Mouse (Mus musculus) megakaryocyte-erythroid progenitor cell, adult 5-6 weeks (primary cell): ENCODE results near the gene Copa. TPM values are rescaled to one million over a fixed set of nuclear protein-coding genes. Genes with fewer than 3 reads are reported as not detected.

ENCODE experiments used
- ATAC-seq: replicated peaks from 2 replicates; pipeline ENCODE4 v1.8.0; 2016; ENCODE audit warnings: mild to moderate bottlenecking, inconsistent platforms; ENCODE audit not compliant: severe bottlenecking, poor library complexity, low FRiP score, low TSS enrichment
- total RNA-seq, 2 experiments: library from RNA; stranded (forward) in 1 of 2; stranded (reverse) in 1 of 2; fragments of 200-1000, 215-1000 nt in 1 of 2; fragments of >200 nt in 1 of 2; fragmentation: Nextera tagmentation in 1 of 2; gene quantifications; 2 replicates each; pipeline ENCODE4 v1.2.3; 2014 to 2017

Copa gene
- total RNA-seq, 2 experiments from 2014 or later: 107 to 114 TPM

GRCm38 (mm10) chr1:172132319-172132718, 50.0 kb downstream of the Copa start:
- no peak for ATAC-seq

DNA sequence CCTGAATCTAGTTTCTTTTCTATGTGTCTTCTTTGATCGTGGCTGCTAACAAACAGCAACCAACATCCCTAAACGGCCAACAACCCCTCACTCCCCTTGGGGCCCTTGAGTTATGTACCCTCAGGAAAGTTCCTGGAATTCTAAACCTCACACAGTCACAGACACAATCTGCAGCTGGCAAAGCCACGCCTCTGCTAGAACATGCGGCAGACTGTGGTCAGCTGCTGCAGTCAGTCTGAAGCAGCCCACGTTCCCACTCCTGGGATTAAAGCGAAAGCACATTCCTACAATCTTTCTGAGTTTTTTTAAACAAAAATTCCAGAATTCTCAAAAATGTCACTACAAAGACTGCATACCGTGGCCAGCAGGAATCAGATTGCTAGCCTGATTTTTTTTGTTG, 51.2 kb downstream of the Copa start:
- ATAC-seq: no peak

GRCm38 (mm10) chr1:172134072-172134471, 51.7 kb downstream of the Copa start:
- ATAC-seq: no peak

- ATAC-seq: no peak
Measured at GRCm38 (mm10) chr1:172140160-172140559, 57.8 kb downstream of the Copa start.

DNA sequence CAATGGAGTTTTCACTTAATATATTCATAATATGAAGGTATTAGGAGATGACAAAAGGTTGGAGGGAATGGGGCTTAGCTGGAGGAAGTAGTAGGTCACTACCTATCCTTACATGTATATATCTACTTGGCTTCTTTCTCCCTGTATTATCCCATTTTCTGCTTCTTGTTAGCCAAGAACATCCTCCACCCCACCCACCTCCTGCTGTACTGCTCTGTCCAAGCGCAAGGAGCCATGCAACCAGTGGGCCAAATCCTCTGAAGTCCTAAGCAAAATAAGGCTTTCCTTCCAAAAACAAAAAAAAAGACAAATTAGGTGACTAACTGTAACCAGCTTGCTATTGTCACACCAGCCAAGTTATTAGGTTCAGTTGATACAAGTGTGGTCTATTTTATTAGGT, 58.5 kb downstream of the Copa start:
- ATAC-seq: no peak

DNA sequence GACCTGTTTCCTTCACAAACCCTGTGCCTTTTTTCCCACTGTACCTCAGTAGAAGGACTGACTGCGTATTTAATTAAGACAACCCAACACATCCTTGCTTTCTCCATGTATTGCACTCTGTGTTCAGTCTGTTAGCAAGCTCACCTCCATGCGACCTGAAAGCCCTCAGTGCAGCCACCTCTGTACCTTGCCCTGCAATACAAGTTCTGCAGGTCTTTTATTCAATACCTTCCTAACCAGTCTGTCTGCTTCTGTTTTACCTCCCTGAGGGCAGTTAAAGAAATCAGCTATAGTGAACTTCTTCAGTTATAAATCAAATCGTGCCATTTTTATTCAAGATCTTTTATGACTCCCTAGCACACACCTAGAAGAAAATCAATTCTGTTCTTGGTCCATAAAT, 59.2 kb downstream of the Copa start:
- ATAC-seq: no peak

DNA sequence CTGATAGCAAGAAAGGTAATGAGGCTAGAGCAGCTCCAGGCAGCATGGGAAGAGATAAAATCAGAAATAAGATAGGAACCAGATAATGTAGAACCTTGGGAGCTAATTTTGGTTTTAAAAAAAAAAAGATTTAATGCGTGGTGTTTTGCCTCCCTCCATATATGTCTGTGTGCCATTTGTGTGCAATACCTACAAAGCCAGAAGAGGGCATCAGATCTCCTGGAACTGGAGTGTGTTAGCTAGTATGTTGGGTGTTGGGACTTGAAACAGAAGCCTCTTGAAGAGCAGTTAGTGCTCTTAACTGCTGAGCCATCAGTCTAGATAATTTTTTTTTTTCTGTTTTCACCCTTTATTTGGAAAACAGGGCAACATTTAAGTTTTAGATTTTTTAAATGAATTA, 61.2 kb downstream of the Copa start:
- ATAC-seq: peak; percentile 77

DNA sequence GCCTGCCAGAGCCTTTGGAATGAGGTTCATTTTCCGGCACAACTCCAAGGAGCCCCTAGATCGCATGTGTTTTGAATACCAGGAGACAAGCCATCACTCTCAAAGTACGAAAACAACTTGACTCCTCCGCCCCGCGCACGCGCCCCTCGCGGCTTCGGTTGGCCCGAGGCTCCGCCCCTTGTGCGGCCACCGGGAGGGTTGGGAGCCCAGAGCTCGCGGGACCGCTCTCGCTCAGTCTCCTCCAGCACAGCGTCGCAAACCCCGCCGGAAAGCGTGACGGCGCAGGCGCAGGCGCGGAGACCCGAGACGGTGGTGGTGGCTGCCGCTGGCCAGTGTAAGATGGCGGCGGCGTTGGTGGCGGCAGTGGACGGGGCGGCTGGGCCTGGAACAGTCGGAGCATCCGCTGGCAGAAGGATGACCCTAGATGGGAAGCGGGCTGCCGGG, 65.5 kb downstream of the Copa start, which contains the start of gene Dcaf8:
Dcaf8 (plus strand) TSS at position 250 of the 444 bp plus-strand sequence.
- ATAC-seq: peak; percentile 89

GRCm38 (mm10) chr1:172148279-172148954, 66.1 kb downstream of the Copa start:
- ATAC-seq: peak; percentile 63

GRCm38 (mm10) chr1:172148955-172149815, 66.9 kb downstream of the Copa start:
- ATAC-seq: peak; percentile 53

DNA sequence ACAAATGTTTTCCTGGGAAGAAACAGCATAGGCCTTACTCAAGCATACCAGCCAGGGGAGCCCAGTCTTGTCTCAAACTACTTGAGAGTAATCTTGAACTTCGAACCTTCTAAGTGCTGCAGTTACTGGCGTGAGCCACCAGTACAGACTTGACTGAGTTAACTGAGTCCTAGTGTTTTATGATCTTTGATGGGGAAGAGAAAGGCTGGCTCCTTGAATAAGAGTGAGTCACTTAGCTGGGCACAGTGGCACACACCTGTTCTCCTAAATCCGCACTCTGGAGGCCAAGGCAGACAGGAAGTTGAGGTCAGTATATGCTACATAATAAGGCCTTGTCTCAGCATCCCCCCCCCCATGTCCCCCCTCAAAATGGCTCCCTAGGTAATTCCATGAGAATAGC, 72.2 kb downstream of the Copa start:
- no peak for ATAC-seq

- peak; percentile 95 for ATAC-seq
Measured at GRCm38 (mm10) chr1:172155518-172155917, 73.2 kb downstream of the Copa start.

DNA sequence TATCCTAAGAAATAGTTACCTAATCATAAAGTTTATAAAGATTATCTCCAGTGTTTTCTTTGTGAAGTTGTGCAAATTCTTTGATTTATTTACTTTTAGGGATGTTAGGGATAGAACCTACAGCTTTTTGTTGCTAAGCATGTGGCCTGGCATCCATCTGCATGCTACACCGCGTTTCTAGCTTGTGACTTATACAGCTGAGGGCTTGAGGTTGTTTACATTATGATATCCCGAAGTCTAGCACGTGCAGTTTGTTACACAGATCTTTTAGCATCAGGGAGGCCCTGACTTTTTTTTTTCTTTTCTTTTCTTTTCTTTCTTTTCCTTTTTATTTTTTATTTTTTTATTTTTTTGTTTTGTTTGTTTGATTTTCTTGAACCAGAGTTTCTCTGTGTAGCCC, 77.6 kb downstream of the Copa start:
- no peak for ATAC-seq

DNA sequence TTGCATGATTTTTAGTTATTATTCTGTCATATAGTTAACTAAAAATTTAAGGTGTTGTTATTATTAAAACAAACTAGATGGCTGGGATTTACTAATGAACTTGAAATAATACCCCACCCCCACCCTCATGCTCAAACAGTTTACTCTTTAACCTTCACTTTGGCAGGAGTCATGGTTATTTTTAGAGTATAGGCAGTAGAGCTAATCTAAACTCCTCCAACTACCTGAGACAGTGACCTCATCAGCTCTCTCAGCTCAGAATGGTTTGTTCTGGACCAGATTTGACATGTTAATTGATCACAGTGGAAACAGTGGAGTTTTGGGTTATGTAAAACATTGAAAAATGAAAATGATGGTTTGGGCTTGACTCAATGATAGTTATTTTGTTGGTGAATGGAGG, 78.2 kb downstream of the Copa start:
- no peak for ATAC-seq

- peak; percentile 73 for ATAC-seq
Measured at GRCm38 (mm10) chr1:172162009-172162408, 79.7 kb downstream of the Copa start.

DNA sequence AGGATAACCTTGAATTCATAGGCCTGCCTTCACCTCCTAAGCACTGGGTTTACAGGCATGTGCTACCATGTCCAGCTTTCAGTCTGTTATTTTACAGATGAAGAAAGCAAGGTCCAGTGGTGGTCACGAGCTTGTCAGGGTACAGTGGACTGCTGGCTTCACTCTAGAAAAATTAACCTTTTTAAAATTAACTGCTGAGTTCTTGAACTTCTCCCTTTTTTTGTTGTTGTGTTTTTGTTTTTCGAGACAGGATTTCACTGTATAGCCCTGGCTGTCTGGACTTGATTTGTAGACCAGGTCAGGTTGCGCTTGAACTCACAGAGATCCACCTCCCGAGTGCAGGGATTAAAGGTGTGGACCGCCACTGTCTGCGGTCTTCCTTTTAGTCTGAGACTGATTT, 80.6 kb downstream of the Copa start:
- no peak for ATAC-seq

DNA sequence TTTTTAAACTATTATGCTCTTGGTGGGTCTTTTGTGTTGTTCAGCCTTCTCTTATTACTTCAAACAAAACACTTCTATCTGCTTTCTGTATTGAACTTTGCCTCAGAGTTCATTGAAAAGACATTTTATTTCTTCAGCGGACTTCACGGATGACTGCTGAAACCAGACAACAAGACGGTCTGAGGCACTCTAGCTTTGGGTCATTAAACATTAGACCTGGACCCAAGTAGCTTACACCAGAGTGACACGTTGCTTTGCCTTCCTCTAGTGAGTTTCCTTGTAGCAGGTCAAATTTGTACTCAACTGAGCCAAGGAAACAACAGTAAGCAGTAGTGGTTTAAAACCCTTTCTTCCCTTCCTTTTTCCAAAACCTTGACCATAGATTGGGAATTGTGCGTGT, 85.6 kb downstream of the Copa start:
- no peak for ATAC-seq

GRCm38 (mm10) chr1:172169809-172170208, 87.5 kb downstream of the Copa start:
- no peak for ATAC-seq
